24 mouse cellular contexts compared by ENCODE assay signal in genomic region chr2:94498516-94498915, GRCm38 (mm10).
DNase-seq lines count a peak whose midpoint lies in the region; ATAC-seq and TF ChIP-seq lines count a peak whose summit lies in the region.
"Had no signal": no experiment of that assay in that cellular context is flagged by ENCODE, and none has a peak within 500 bp of the region (broad histone marks: within the 10 kb centered on the region; RNA-seq: fewer than 3 reads in every experiment).

No protein-coding gene starts in this region.

- no peak for TF ChIP-seq CTCF in kidney, adult 2 months (conservative IDR thresholded peaks at IDR 0.05; ENCODE audit: insufficient read depth, insufficient read length, low read depth, low read length)
- TF ChIP-seq CTCF in kidney, postnatal 0 days (IDR thresholded peaks at IDR 0.05; ENCODE audit: low read depth): no peak

- H3K4me1 ChIP-seq in heart, embryonic 10.5 days: no peaks in the 10 kb centered on the region
- no peaks in the 10 kb centered on the region for H3K4me1 ChIP-seq in kidney, embryonic 15.5 days
- H3K4me1 ChIP-seq in kidney, adult 2 months (ENCODE audit: control insufficient read depth, insufficient read depth, low read length): no peaks in the 10 kb centered on the region
- H3K4me1 ChIP-seq in kidney, postnatal 0 days (replicated peaks; ENCODE audit: insufficient read depth, low read length): no peaks in the 10 kb centered on the region
- H3K4me1 ChIP-seq: embryonic facial prominence, embryonic 10.5 days; embryonic facial prominence, embryonic 12.5 days; forebrain, embryonic 13.5 days; forebrain, embryonic 15.5 days had no signal

- H3K27ac ChIP-seq in heart, embryonic 10.5 days: no peak overlapping the region
- no peak overlapping the region for H3K27ac ChIP-seq in kidney, embryonic 15.5 days
- H3K27ac ChIP-seq in kidney, adult 2 months (ENCODE audit: insufficient read depth, low read depth, low read length): no peak overlapping the region
- no peak overlapping the region for H3K27ac ChIP-seq in kidney, postnatal 0 days
- H3K27ac ChIP-seq: embryonic facial prominence, embryonic 10.5 days; embryonic facial prominence, embryonic 12.5 days; forebrain, embryonic 13.5 days; forebrain, embryonic 15.5 days had no signal

- H3K27me3 ChIP-seq in heart, embryonic 10.5 days (ENCODE audit: insufficient read depth, poor library complexity, severe bottlenecking): no peaks in the 10 kb centered on the region
- no peaks in the 10 kb centered on the region for H3K27me3 ChIP-seq in kidney, embryonic 15.5 days
- H3K27me3 ChIP-seq in kidney, adult 2 months (replicated peaks; ENCODE audit: control insufficient read depth, insufficient read depth, low read length): no peaks in the 10 kb centered on the region
- no peaks in the 10 kb centered on the region for H3K27me3 ChIP-seq in kidney, postnatal 0 days (ENCODE audit: insufficient read depth, low read length)
- H3K27me3 ChIP-seq: CH12.LX; embryonic facial prominence, embryonic 12.5 days; forebrain, embryonic 13.5 days; forebrain, embryonic 15.5 days; Patski had no signal

- peak; percentile 58 for DNase-seq in heart, adult 11 months
- no peak for DNase-seq in heart, embryonic 10.5 days (ENCODE audit: low spot score)
- DNase-seq in kidney, adult 2 months: no peak
- peak; percentile 70 for DNase-seq in kidney, postnatal 0 days (ENCODE audit: low spot score)
- no peak for DNase-seq in kidney, postnatal 36 days
- DNase-seq: adrenal gland, adult 8-10 months; adrenal gland, postnatal 14 days; adrenal gland, postnatal 36 days; B cell, adult 2 months; cerebellum, adult 11-12 months; cerebellum, adult 2 months; cerebellum, adult 9-10 months; cerebellum, postnatal 10 days; cerebellum, postnatal 25 days had no signal

- no peak overlapping the region for H3K4me2 ChIP-seq in kidney, embryonic 15.5 days
- H3K4me2 ChIP-seq in kidney, postnatal 0 days (ENCODE audit: low read length): no peak overlapping the region
- H3K4me2 ChIP-seq: embryonic facial prominence, embryonic 12.5 days; forebrain, embryonic 13.5 days; forebrain, embryonic 15.5 days had no signal

- no peak for TF ChIP-seq POLR2A in kidney, adult 2 months (IDR thresholded peaks at IDR 0.05; ENCODE audit: low read depth, low read length)

- 79% methylated on average over 2 of the region's 2 CpGs for WGBS in heart, embryonic 10.5 days
- WGBS in kidney, embryonic 15.5 days: 19% methylated on average over 2 of the region's 2 CpGs
- WGBS in kidney, adult 2 months: 15% methylated on average over 2 of the region's 2 CpGs
- 23% methylated on average over 2 of the region's 2 CpGs for WGBS in kidney, postnatal 0 days

- no peak overlapping the region for H3K4me3 ChIP-seq in heart, embryonic 10.5 days
- H3K4me3 ChIP-seq in kidney, embryonic 15.5 days (replicated peaks): no peak overlapping the region
- H3K4me3 ChIP-seq in kidney, adult 2 months (ENCODE audit: insufficient read depth, low read depth, low read length): no peak overlapping the region
- H3K4me3 ChIP-seq in kidney, postnatal 0 days (replicated peaks; ENCODE audit: low read depth, low read length): no peak overlapping the region
- H3K4me3 ChIP-seq: embryonic facial prominence, embryonic 10.5 days; embryonic facial prominence, embryonic 12.5 days; forebrain, embryonic 13.5 days; forebrain, embryonic 15.5 days had no signal

- no peak overlapping the region for H3K9ac ChIP-seq in kidney, embryonic 15.5 days
- H3K9ac ChIP-seq in kidney, postnatal 0 days (ENCODE audit: low read depth, low read length): no peak overlapping the region
- H3K9ac ChIP-seq: embryonic facial prominence, embryonic 12.5 days; forebrain, embryonic 13.5 days; forebrain, embryonic 15.5 days had no signal

- no peaks in the 10 kb centered on the region for H3K9me3 ChIP-seq in heart, embryonic 10.5 days
- H3K9me3 ChIP-seq in kidney, embryonic 15.5 days (replicated peaks): no peaks in the 10 kb centered on the region
- no peaks in the 10 kb centered on the region for H3K9me3 ChIP-seq in kidney, postnatal 0 days (replicated peaks; ENCODE audit: low read length)
- H3K9me3 ChIP-seq: embryonic facial prominence, embryonic 10.5 days; embryonic facial prominence, embryonic 12.5 days; forebrain, embryonic 13.5 days; forebrain, embryonic 15.5 days had no signal

- ATAC-seq in kidney, embryonic 15.5 days (replicated peaks; ENCODE audit: low FRiP score): peak; percentile 77
- ATAC-seq in kidney, postnatal 0 days (replicated peaks; ENCODE audit: low FRiP score, low read depth): peak; percentile 54; the same call in 1 of the 2 replicates
- ATAC-seq: activated CD4-positive, CD25-positive, alpha-beta regulatory T cell, adult 4 months; CD4-positive, CD25-positive, alpha-beta regulatory T cell, adult 4 months; forebrain, embryonic 13.5 days; forebrain, embryonic 15.5 days; Patski had no signal

- no peaks in the 10 kb centered on the region for H3K36me3 ChIP-seq in heart, embryonic 10.5 days
- no peaks in the 10 kb centered on the region for H3K36me3 ChIP-seq in kidney, embryonic 15.5 days
- H3K36me3 ChIP-seq in kidney, adult 2 months (ENCODE audit: control insufficient read depth, insufficient read depth, low read length): no peaks in the 10 kb centered on the region
- H3K36me3 ChIP-seq in kidney, postnatal 0 days (ENCODE audit: insufficient read depth, low read length): no peaks in the 10 kb centered on the region
- H3K36me3 ChIP-seq: embryonic facial prominence, embryonic 10.5 days; embryonic facial prominence, embryonic 12.5 days; forebrain, embryonic 15.5 days; G1E had no signal

Comparison
In these comparisons a context has a peak if more than half of its experiments do, and no peak if none do; other contexts are left out.
1. DNase-seq: peak in heart, adult 11 months (single experiment) and kidney, postnatal 0 days (single experiment); none in heart, embryonic 10.5 days (single experiment), kidney, adult 2 months (single experiment) and kidney, postnatal 36 days (0 of 2).